Mouse (Mus musculus) erythroblast, embryonic 14.5 days (primary cell): Measurements from ENCODE around the gene Spdye4b. TPM values are rescaled to one million over a fixed set of nuclear protein-coding genes. Genes with fewer than 3 reads are reported as not detected.
"Not testable (repeated sequence)": the region's sequence is repeated elsewhere in the genome, so short reads cannot be mapped to it uniquely, and the experiment has no call there.

ENCODE experiments used
- H3K27me3 ChIP-seq: 2 replicates; pipeline ENCODE4 v1.6.1; 2012; ENCODE audit warnings: inconsistent platforms; ENCODE audit not compliant: control insufficient read depth
- H3K36me3 ChIP-seq: 2 replicates; pipeline ENCODE4 v1.6.1; 2012; ENCODE audit warnings: mild to moderate bottlenecking, inconsistent platforms; ENCODE audit not compliant: control insufficient read depth
- H3K4me1 ChIP-seq: 2 replicates; pipeline ENCODE4 v1.6.1; 2012; ENCODE audit warnings: inconsistent platforms; ENCODE audit not compliant: control insufficient read depth
- H3K4me3 ChIP-seq: replicated peaks from 2 replicates; pipeline ENCODE3; 2012; ENCODE audit warnings: moderate library complexity, mild to moderate bottlenecking, inconsistent platforms
- H3K9me3 ChIP-seq: 2 replicates; pipeline ENCODE4 v1.6.1; 2012; ENCODE audit warnings: low read length, inconsistent platforms, mixed read lengths; ENCODE audit not compliant: control insufficient read depth
- GATA1 ChIP-seq: IDR thresholded peaks from 2 replicates; pipeline ENCODE4 v1.6.1; 2012; ENCODE audit warnings: low read length, inconsistent platforms, mixed read lengths
- TAL1 ChIP-seq: IDR thresholded peaks from 3 replicates; pipeline ENCODE4 v1.6.1; 2012; ENCODE audit warnings: low read length, inconsistent platforms, mixed read lengths
- polyA plus RNA-seq: library from polyadenylated mRNA; stranded (reverse); fragments of >175 nt; gene quantifications from 2 replicates; pipeline ENCODE4 v1.2.3, GENCODE M21; 2012

Spdye4b gene
- polyA plus RNA-seq, 1 experiment: not detected

DNA sequence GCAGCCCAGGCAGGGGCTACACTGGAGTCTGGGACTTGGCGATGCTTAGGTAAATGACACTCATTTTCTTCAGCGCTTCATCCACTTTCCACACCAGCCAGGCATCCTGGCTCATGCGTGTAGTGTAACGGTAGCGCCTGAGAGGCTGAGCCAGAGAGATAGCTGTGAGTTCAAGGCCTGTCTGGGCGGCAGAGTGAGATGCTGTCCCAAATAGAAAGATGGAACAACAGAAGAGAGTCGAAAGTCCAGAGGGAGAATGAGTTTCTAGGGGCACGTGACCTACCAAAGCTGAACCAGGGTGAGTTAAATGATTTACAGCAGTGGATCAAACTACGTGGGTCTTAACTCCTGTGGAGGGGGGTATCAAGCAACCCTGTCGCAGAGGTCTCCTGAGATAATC lies 27.1 kb upstream of the Spdye4b start:
- Histone ChIP-seq H3K27me3 (peaks cover 32% of the 10 kb centered on the region), H3K9me3 (peaks cover 31% of the 10 kb centered on the region)
- TF ChIP-seq TAL1 (no peak), GATA1 (no peak)

DNA sequence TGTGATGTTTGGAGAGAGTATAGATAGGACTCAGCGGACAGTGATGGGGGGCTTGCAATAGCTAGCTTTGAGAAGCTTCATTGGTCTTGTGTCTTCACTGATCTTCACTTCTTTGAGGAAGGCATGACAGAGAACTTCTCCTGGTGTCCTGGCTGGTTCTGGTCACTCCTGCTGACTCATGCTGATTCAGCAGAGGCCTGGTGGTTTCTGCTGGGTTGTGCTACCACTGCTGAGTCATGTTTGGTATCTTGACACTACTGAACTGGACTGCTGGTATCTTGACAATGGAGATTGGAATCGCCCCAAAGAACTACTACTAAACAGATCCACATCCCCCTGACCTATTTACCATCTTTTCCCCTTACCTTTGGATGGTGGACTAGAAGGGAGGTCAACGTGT lies 25.3 kb upstream of the Spdye4b start:
- peaks cover 45% of the 10 kb centered on the region for H3K27me3 ChIP-seq
- H3K36me3 ChIP-seq: no peaks in the 10 kb centered on the region
- peaks cover 1% of the 10 kb centered on the region for H3K4me1 ChIP-seq
- H3K9me3 ChIP-seq: peaks cover 19% of the 10 kb centered on the region
- H3K4me3 ChIP-seq: no peak overlapping the region
- TF ChIP-seq TAL1 (no peak), GATA1 (no peak)

More for the DNA sequence above, 27.1 kb upstream of the Spdye4b start:
- no peaks in the 10 kb centered on the region for H3K36me3 ChIP-seq
- peaks cover 1% of the 10 kb centered on the region for H3K4me1 ChIP-seq
- H3K4me3 ChIP-seq: no peak overlapping the region

DNA sequence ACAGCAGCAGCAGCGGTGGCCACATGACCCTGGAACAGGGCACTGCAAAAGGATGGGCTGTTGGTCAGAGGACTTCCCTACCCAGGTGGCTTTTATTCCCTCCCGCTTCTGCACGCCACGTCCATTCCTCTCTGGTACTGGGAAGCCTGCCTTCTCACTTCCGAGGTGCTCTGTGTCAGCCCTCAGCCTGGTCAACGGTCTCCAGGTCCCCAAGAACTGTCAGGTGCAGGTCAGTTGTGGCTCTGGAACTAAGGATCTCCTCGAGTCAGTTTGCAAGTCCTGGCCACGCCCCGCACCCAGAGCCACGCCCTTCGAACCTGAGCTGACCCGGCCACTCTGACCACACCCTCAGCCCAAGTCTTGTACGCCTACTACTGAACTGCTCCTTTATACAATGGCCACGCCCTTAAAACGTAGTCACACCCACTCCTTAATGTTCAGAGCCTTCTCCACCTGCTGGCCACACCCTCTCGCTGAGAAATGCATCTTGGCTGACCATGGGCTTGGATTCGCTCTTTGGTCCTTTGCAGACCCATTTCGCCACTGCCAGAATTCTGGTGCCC lies 15.2 kb upstream of the Spdye4b start:
- Histone ChIP-seq H3K4me1 (peaks cover 8% of the 10 kb centered on the region), H3K4me3 (no peak overlapping the region), H3K27me3 (no peaks in the 10 kb centered on the region), H3K9me3 (no peaks in the 10 kb centered on the region), H3K36me3 (no peaks in the 10 kb centered on the region)
- TF ChIP-seq GATA1 (no peak), TAL1 (no peak)

DNA sequence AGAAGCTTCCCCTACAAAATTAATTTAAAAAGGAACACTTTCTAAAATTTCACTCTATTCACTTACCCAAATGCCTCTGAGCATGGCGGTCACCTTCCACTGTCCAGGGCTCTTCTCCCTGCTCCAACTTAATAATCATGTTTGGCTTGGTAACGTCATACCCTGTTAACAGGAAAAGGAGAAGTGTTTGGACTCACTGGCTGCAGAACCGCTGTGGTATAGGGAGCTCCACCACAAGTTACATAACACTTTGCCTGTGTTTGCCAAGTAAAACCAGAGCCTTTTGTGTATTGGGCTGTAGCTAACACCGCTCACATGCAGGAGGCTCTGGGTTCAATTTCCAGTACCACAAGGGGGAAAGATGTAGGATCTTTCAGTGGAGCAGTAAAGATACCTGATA lies 4.8 kb upstream of the Spdye4b start:
- no peak for TF ChIP-seq TAL1
- TF ChIP-seq GATA1: no peak
- H3K4me1 ChIP-seq: peaks cover 21% of the 10 kb centered on the region
- peaks cover 63% of the 10 kb centered on the region for H3K36me3 ChIP-seq
- peaks cover 41% of the 10 kb centered on the region for H3K9me3 ChIP-seq
- H3K4me3 ChIP-seq: no peak overlapping the region
- no peaks in the 10 kb centered on the region for H3K27me3 ChIP-seq

DNA sequence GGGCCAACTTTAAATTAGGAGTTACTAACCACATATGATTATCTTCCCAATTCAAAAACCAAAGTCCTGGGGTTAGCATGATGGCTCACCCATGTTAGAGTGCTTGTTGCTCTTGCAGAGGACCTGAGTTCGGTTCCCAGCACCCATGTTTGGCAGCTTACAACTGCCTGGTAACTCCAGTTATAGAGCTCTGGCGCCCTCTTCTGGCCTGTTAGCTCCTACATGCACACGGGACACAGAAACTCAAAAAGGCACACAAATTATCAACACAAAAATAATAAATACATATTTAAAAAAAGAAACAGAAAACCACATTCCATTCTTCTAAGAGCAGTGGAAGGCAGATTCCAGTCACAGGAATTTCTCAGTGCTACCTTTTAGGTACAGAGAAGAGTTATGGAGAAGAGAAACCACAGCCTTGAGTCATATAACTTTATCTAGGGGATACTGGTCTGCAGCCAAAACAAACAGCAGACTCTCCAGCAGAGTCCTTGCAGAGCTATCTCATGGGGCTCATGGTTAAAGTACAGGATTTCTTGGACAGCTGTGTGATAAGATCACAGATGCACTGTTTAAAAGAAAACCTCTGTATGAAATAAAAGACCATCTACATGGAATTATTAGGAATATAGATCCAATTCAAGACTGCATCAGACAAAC lies 3.1 kb upstream of the Spdye4b start:
- Histone ChIP-seq H3K36me3 (peaks cover 51% of the 10 kb centered on the region), H3K9me3 (peaks cover 29% of the 10 kb centered on the region), H3K4me1 (peaks cover 21% of the 10 kb centered on the region), H3K4me3 (no peak overlapping the region), H3K27me3 (no peaks in the 10 kb centered on the region)
- TF ChIP-seq TAL1: no peak
- TF ChIP-seq GATA1: no peak

DNA sequence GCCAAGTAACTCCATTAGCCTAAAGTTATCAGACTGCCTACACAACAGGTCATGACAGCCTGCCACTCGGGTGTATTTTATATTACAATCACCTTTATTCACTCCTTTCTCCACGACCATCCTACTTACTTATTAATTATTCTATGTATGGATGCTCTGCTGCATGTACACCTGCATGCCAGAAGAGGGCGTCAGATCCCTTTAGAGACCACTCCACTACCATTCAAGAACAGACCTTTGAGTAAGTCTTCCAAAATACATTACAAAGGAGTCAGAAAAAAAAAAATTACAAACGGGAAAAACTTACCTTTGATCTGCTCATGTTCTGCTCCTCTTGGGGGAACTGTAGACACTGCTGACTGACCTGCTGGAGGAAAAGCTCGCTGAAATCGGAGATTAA lies 1.6 kb upstream of the Spdye4b start:
- peaks cover 38% of the 10 kb centered on the region for H3K36me3 ChIP-seq
- H3K27me3 ChIP-seq: no peaks in the 10 kb centered on the region
- peaks cover 17% of the 10 kb centered on the region for H3K9me3 ChIP-seq
- H3K4me3 ChIP-seq: no peak overlapping the region
- no peak for TF ChIP-seq TAL1
- TF ChIP-seq GATA1: no peak
- peaks cover 21% of the 10 kb centered on the region for H3K4me1 ChIP-seq

DNA sequence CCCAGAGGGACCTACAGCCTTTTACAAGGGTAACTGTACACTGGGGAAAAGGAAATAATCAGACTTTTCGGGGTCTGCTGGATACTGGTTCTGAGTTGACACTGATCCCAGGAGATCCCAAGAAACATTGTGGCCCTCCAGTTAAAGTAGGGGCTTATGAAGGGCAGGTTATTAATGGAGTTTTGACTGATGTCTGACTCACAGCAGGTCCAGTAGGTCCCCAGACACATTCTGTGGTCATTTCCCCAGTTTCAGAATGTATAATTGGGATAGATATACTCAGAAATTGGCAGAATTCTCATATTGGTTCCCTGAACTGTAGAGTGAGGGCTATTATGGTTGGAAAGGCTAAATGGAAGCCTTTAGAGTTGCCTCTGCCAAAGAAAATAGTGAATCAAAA lies 7.2 kb downstream of the Spdye4b start:
- not testable (repeated sequence) for H3K4me1 ChIP-seq, H3K4me3 ChIP-seq, H3K36me3 ChIP-seq, H3K27me3 ChIP-seq, H3K9me3 ChIP-seq

DNA sequence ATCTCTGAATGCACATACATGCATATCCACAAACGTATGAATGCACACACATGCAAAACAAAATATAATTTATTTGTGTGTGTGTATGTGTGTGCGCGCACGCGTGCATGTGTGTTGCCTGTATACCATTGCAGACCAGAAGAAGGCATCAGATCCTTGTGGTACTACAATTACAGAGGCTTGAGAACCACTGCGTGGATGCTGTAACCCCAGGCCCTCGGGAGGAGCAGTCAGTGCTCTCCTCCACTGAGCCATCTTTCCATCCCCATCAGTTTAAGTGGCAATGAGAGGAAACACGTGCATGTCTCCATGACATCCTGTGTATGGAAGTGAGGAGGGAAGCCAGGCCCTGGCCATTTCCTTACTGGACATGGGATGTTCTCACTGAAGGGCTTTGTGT lies 12.0 kb downstream of the Spdye4b start:
- Histone ChIP-seq H3K4me3 (no peak overlapping the region), H3K9me3 (no peaks in the 10 kb centered on the region), H3K27me3 (no peaks in the 10 kb centered on the region), H3K4me1 (no peaks in the 10 kb centered on the region), H3K36me3 (no peaks in the 10 kb centered on the region)
- TF ChIP-seq GATA1: no peak
- no peak for TF ChIP-seq TAL1

DNA sequence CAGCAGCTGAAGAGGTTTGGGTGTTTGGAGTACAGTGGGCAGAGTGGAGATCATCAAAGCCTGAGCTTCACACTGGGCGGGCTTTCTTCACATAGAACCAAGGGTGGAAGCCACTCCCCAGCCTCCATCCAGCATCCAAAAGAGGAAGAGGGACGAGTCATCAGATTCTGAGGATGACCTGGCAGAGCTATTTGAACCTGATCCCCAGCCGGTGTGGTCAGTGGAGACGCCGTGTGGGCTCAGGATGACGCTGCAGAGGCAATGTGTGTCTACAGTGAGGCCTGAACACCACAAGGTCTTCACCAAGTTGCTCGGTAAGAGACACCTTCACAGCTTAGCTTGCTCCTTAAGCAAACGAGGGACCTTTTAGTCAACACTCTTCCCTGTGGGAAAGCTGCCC lies 13.9 kb downstream of the Spdye4b start:
- H3K9me3 ChIP-seq, H3K36me3 ChIP-seq, H3K4me1 ChIP-seq, H3K4me3 ChIP-seq, H3K27me3 ChIP-seq: not testable (repeated sequence)

DNA sequence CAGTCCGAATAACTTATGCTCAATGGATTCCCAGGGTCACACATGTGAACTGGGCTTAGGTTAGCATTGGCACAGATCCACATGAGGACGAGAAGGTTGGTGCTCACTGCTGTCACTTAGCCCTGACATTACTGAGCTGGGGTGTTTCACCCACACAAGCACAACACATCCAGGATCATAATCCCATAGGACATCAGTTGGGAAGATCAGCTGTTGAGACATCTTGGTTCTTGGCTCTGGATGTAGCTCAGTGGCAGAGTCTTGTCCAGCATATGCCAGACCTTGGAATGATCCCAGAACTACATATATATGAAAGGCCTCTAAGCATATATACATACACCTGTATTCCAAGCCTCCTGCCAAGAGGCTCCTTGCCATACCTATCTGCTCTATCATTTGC lies 14.3 kb downstream of the Spdye4b start:
- Histone ChIP-seq H3K4me3 (no peak overlapping the region), H3K36me3 (no peaks in the 10 kb centered on the region), H3K9me3 (peaks cover 9% of the 10 kb centered on the region), H3K27me3 (no peaks in the 10 kb centered on the region), H3K4me1 (no peaks in the 10 kb centered on the region)
- TF ChIP-seq TAL1 (no peak), GATA1 (no peak)
